Mouse (Mus musculus) embryo, embryonic 10.5 days (tissue): ENCODE measurements around the gene Sf1.

Source experiments
- DNase-seq: peaks from one replicate; pipeline ENCODE4 v3.0.0-alpha.2; 2015; ENCODE audit warnings: low spot score

Sf1 gene

GRCm38 (mm10) chr19:6363411-6364240, at the start of gene Sf1:
Gene Sf1, plus strand, starts transcription at chr19:6363690.
- DNase-seq: peak; percentile 100

DNA sequence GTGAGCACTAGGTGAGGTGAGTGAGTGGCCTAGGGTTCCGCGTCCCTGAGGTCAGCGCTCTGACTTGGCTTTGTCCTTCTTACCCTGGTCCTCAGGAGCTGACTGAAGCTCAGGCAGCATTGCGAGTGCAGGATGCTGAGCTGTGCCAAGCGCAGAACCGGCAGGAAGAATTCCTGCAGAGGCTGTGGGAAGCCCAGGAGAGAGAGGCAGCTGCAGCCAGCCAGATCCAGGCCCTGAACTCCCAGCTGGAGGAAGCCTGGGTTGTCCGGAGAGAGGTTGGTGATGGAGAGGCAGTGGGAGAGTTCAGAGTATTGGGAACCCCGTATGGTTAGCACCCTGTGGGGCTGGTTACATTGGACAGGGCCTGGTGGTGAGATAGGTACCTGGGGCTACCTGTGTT, 49.7 kb upstream of the Sf1 start:
- DNase-seq: no peak

DNA sequence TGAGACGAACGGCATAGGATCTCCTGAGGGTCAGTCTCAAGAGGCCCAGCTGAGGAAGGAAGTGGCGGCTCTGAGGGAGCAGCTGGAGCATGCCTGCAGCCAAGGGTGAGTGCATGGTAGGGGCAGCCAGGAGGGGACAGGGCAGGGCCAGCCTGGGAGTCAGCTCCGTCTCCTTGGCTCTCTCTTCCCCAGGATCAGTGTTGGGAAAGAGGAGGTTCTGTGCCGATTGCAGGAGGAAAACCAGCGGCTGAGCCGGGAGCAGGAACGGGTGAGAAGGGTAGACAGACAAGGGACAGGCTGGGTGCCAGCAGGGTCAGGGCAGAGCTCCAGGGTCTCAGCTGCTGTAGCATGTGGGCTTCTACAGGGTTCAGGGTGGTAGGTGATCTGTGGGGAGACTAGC, 49.0 kb upstream of the Sf1 start:
- DNase-seq: no peak

- no peak for DNase-seq
Observed at GRCm38 (mm10) chr19:6315573-6315972, 47.9 kb upstream of the Sf1 start.

DNA sequence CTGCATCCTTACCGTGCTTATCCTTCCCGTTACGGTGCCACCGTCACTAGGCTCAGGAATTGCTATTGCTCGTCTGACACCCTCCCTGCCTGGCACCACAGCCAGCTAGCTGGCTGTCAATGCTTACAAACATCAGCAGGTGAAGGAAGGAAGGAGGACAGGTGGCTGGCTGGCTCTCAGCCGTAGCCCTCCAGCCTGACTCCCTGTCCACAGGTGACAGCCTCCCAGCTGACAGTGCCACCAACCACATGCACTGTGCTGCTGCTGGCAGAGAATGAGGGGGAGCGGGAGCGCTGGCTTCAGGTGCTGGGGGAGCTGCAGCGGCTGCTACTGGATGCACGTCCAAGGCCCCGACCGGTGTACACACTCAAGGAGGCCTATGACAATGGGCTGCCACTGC, 45.3 kb upstream of the Sf1 start:
- DNase-seq: no peak

GRCm38 (mm10) chr19:6321358-6321757, 42.1 kb upstream of the Sf1 start:
- no peak for DNase-seq

- DNase-seq: no peak
Observed at GRCm38 (mm10) chr19:6321786-6322621, 41.5 kb upstream of the Sf1 start.

- DNase-seq: no peak
Observed at GRCm38 (mm10) chr19:6324751-6325150, 38.7 kb upstream of the Sf1 start.

GRCm38 (mm10) chr19:6331178-6331577, 32.3 kb upstream of the Sf1 start:
- DNase-seq: no peak

GRCm38 (mm10) chr19:6331719-6332516, 31.6 kb upstream of the Sf1 start:
- DNase-seq: peak; percentile 87

DNA sequence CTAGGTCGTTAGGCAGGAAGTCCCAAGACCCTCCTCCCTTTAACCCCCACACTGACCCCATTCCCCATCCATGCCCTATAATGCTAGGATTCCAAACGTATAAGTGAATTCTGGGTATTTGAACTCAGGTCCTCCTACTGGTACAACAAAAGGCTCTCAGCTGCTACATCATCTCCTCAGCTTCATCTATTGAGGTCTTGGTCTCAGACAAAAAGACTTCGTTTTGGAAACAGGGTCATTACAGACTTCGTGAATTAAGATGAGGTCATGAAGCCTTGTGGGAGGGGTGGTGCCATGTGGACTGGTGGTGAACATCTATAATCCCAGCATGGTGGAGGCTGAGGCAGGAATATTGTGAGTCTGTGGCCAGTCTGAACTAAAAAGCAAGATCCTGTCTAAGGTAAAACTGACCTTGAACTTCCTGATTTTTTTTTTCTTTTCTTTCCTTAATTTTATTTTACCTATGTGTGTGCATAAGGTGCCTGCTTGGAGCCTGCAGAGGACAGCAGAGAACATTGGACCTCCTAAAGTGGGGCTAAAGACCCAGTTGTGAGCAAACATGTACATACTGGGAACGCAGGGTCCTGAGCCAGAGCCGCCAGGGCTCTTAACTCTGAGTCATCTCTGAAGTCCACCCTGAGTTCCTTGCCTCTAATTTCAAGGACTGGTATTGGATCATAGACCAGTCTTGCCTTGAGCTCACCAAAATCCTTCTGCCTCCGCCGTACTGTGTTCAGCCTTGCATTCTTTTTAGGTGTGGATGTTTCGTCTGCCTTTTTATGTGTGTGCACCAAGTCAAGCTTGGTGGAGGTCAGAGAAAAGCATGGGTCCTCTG, 29.5 kb upstream of the Sf1 start:
- DNase-seq: peak; percentile 5

- peak; percentile 99 for DNase-seq
Observed at GRCm38 (mm10) chr19:6334673-6335457, 28.6 kb upstream of the Sf1 start, which contains the start of gene Men1. Gene Men1, plus strand, starts transcription at chr19:6334979.

- peak; percentile 15 for DNase-seq
Observed at GRCm38 (mm10) chr19:6335458-6335827, 28.0 kb upstream of the Sf1 start.

DNA sequence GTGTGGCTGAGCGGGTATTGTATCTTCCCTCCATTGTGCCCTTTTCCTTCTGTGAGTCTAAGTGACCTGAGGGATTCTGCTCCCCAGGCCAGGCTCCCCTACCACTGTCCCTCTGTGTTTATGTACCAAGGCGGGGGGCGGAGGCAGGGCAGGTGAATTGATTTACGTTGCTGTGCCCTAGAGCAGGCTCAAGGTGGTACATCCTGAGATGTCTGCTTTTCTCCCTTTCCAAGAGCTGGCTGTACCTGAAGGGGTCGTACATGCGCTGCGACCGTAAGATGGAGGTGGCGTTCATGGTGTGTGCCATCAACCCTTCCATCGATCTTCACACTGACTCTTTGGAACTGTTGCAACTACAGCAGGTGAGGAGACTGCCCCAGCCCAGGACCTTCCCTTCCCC, 26.6 kb upstream of the Sf1 start:
- no peak for DNase-seq

- DNase-seq: no peak
Observed at GRCm38 (mm10) chr19:6338171-6338570, 25.3 kb upstream of the Sf1 start.

- DNase-seq: no peak
Observed at GRCm38 (mm10) chr19:6338716-6339115, 24.8 kb upstream of the Sf1 start.

DNA sequence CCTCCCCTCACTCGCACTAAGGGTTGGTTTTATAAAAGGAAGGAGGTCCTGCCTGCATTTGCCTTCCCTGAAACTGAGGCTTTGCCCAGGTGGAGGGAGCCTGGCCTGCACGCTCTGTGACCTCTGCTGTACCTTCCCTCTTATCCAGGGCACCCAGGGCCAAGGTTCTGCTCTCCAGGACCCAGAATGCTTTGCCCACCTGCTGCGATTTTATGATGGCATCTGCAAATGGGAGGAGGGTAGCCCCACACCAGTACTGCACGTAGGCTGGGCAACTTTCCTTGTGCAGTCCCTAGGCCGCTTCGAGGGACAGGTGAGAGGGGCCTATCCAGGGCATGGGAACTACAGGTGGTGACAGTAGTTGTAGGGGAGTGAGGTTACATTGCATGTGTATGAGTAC, 24.3 kb upstream of the Sf1 start:
- DNase-seq: no peak

DNA sequence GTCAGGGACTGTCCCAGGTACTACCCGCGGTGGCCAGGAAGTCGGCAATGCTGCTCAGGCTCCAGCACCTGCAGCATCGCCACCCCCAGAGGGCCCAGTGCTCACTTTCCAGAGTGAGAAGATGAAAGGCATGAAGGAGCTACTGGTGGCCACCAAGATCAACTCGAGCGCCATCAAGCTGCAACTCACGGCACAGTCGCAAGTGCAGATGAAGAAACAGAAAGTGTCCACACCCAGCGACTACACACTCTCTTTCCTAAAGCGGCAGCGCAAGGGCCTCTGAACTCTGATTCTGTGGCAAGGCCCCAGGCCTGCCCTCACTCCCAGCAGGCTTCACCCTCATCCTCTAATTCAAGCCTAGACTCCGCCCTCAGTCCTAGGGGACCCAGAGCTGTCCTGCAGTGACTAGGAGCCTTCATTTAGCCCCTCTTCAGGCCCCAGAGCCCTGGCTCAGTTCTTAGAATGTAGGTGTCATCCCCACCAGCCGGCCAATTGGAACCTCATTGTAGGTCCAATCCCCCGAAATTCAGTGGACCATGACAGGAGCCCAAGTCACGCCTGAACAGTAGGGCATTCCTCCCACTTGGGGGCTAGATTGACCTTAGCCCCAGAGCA, 23.5 kb upstream of the Sf1 start:
- DNase-seq: no peak

DNA sequence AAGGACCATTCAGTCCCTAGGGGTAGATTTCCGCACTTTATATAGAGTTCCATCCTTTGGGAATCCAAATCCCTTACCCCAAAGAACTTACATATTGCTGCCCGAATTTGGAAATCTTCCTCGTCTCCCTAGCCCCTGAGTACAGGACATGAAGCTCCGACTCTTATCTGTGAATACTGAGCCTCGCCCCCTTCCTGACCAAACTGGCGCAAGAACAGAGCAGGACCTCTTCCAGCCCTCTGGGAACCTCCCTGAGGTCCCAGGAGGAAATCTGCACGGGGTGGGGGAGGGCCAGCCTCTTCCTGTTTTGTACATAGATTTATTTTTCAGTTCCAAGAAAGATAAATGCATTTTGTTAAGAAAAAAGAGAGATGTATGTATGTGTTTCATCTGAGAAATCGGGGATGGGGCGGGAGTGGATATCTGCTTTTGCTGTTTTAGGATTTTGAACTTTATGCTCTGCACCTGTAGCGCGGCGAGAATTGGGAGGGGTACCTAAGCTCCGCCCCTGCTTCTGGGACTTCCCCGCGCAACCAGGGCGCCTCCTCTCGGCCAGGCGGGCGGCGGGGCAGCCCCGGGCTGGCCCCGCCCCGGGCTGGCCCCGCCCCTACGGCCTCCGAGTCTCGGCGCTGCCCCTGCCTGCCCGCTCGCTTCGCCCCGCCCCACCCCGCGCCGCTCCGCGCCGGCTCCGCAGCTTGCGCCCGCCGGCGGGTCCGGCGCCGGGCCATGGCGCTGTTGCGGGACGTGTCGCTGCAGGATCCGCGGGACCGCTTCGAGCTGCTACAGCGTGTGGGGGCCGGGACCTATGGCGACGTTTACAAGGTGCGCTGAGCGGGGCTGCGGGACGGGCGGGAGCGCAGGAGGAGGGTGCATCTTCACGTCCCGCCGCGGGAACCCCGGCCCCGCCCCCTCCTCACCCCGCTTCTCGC, 22.7 kb upstream of the Sf1 start, which contains the start of gene Map4k2:
Gene Map4k2, plus strand, starts transcription at position 612 of the 929 bp plus-strand sequence.
- DNase-seq: peak; percentile 83
